Mouse (Mus musculus) midbrain, embryonic 13.5 days (tissue): ENCODE measurements around the gene Nptxr. TPM values are rescaled to one million over a fixed set of nuclear protein-coding genes. Genes with fewer than 3 reads are reported as not detected.

Experiments
- ATAC-seq: fragments of 200-750 bp; cut with Nextera tagmentation; 2 replicates; pipeline ENCODE4 v1.8.0; 2017; ENCODE audit warnings: mild to moderate bottlenecking, moderate TSS enrichment, moderate library complexity
- H3K27ac ChIP-seq: fragments of 300-500 bp; sonication (generic); 2 replicates; pipeline ENCODE4 v1.5.1; 2015; ENCODE audit warnings: inconsistent platforms, mild to moderate bottlenecking, moderate library complexity
- H3K27me3 ChIP-seq: fragments of 300-500 bp; sonication (generic); 2 replicates; pipeline ENCODE4 v1.6.1; 2015; ENCODE audit warnings: mild to moderate bottlenecking, inconsistent platforms
- H3K36me3 ChIP-seq: fragments of 300-500 bp; sonication (generic); 2 replicates; pipeline ENCODE4 v1.6.1; 2015; ENCODE audit warnings: mild to moderate bottlenecking, inconsistent platforms
- H3K4me1 ChIP-seq: fragments of 300-500 bp; sonication (generic); replicated peaks from 2 replicates; pipeline ENCODE4 v1.6.1; 2015; ENCODE audit warnings: inconsistent platforms
- H3K4me2 ChIP-seq: fragments of 300-500 bp; sonication (generic); replicated peaks from 2 replicates; pipeline ENCODE4 v1.6.1; 2015; ENCODE audit warnings: moderate library complexity, mild to moderate bottlenecking, inconsistent platforms
- H3K4me3 ChIP-seq: fragments of 300-500 bp; sonication (generic); replicated peaks from 2 replicates; pipeline ENCODE4 v1.5.1; 2015; ENCODE audit warnings: mild to moderate bottlenecking, inconsistent platforms
- H3K9ac ChIP-seq: fragments of 300-500 bp; sonication (generic); replicated peaks from 2 replicates; pipeline ENCODE4 v1.6.1; 2015; ENCODE audit warnings: mild to moderate bottlenecking, inconsistent platforms
- H3K9me3 ChIP-seq: fragments of 300-500 bp; sonication (generic); 2 replicates; pipeline ENCODE4 v1.6.1; 2016; ENCODE audit warnings: mild to moderate bottlenecking, inconsistent platforms
- WGBS: fragments of 180-500 bp; shearing (Covaris S2); methylation state at CpG from one replicate; pipeline ENCODE4 v1.1.7; 2015; 5-methylcytosine and 5-hydroxymethylcytosine counted together
- polyA plus RNA-seq: library from polyadenylated mRNA; unstranded; fragments of >200 nt; fragmentation: Nextera tagmentation; extraction: Ambion mirVana; gene quantifications from 2 replicates; pipeline ENCODE4 v1.2.1, GENCODE M21; 2015

Nptxr gene
- polyA plus RNA-seq, 1 experiment from 2014 or later: 18.1 TPM

DNA sequence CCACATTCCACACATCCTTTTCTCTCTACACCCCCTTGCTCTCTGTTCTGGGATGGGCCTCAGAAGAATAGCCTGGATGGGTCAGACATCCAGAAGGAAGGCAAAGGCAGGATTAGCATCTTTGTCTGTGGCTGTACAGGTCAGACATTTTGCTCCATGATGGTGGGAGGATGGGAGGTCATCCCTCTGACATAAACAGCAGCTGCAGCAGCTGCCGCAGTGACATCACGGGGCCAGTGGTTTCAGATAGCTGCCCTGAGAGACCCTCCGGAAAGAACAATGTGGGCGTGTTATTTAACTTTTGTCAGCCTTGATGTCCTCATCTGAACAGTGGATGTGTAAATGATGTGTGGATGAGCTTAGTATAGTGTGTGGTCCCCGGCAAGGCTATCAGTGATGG lies 58.7 kb downstream of the Nptxr start:
- no peaks in the 10 kb centered on the region for H3K36me3 ChIP-seq
- H3K27me3 ChIP-seq: no peaks in the 10 kb centered on the region
- no peak overlapping the region for H3K4me3 ChIP-seq
- H3K9me3 ChIP-seq: no peaks in the 10 kb centered on the region
- 94% methylated on average over 5 of the region's 5 CpGs for WGBS
- H3K9ac ChIP-seq: no peak overlapping the region
- no peak overlapping the region for H3K27ac ChIP-seq
- ATAC-seq: no peak
- H3K4me1 ChIP-seq: peaks cover 14% of the 10 kb centered on the region
- no peak overlapping the region for H3K4me2 ChIP-seq

DNA sequence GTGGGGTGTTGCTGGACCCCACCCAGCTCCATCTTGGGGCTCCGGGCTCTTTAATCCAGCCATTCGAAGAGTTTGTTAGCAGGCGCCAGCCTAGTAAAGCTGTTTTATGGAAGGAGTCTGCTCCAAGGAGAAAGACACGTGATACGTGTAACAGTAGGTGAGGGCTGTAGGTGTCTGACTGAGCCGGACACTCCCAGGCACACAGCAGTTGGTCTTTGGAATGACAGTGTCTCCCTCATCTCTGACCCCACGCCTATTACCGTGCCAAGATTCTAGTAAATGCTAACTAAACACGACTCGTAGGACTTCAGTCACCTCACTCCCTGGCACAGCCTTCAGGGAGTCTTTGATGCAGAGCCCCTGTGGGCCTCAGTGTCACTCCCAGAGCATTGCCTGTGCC lies 59.3 kb downstream of the Nptxr start:
- Histone ChIP-seq H3K9ac (0 out of 2 replicates have a peak overlapping the region, but pooled peaks have one; percentile 6), H3K4me2 (no peak overlapping the region), H3K9me3 (no peaks in the 10 kb centered on the region), H3K27ac (no peak overlapping the region), H3K4me3 (no peak overlapping the region), H3K36me3 (no peaks in the 10 kb centered on the region), H3K4me1 (peaks cover 19% of the 10 kb centered on the region), H3K27me3 (no peaks in the 10 kb centered on the region)
- no peak for ATAC-seq
- 86% methylated on average over 10 of the region's 10 CpGs for WGBS

DNA sequence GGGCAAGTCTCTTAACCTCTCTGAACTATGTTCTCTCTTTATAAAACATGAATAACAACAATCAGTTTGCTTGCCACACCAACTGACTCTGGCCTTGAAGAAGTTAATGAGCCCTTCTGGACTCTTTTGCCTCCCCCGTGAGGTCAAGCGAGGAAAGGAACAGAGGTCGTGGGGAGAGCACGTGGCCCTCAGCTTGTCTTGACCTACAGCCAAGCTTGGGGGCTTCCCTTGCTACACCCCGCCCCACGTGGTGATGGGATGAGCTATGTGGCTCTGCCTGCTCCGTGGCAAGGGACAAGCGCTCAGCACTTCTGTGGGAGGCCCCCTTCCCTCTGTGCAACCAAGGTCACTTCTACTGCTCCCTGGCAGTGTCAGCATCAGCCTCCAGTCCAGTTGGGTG lies 59.8 kb downstream of the Nptxr start:
- no peak overlapping the region for H3K4me3 ChIP-seq
- H3K36me3 ChIP-seq: peaks cover under 1% of the 10 kb centered on the region; the same call in 1 of the 2 replicates
- H3K9me3 ChIP-seq: no peaks in the 10 kb centered on the region
- no peak overlapping the region for H3K4me2 ChIP-seq
- no peak overlapping the region for H3K27ac ChIP-seq
- WGBS: 84% methylated on average over 8 of the region's 8 CpGs
- H3K4me1 ChIP-seq: peaks cover 25% of the 10 kb centered on the region
- no peak for ATAC-seq
- H3K9ac ChIP-seq: no peak overlapping the region
- no peaks in the 10 kb centered on the region for H3K27me3 ChIP-seq

DNA sequence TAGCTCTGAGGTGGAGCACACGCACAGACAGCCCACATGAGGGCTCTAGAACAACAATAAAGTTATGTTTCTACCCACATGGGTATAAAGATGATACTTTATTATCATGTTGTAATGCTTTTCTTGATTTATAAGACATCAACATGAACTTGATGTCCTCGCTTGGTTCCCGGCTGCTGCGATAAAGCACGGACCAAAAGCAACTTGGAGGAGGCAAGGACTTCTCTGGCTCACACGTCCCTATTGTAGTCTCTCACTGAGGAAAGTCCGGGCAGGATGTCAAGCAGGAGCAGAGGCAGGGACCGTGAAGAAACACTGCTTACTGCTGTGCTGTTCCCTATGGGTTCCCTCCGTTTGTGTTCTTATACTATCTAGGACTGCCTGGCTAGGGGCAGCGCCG lies 60.6 kb downstream of the Nptxr start:
- no peaks in the 10 kb centered on the region for H3K27me3 ChIP-seq
- no peak overlapping the region for H3K4me3 ChIP-seq
- H3K9ac ChIP-seq: no peak overlapping the region
- ATAC-seq: no peak
- no peak overlapping the region for H3K27ac ChIP-seq
- H3K4me1 ChIP-seq: peaks cover 31% of the 10 kb centered on the region
- H3K36me3 ChIP-seq: peaks cover 8% of the 10 kb centered on the region
- no peak overlapping the region for H3K4me2 ChIP-seq
- WGBS: 92% methylated on average over 11 of the region's 11 CpGs
- no peaks in the 10 kb centered on the region for H3K9me3 ChIP-seq

GRCm38 (mm10) chr15:79742706-79743023 lies 61.9 kb downstream of the Nptxr start:
- ATAC-seq: peak; percentile 68; the same call in 1 of the 2 replicates
- Histone ChIP-seq H3K4me2 (peak overlapping the region; percentile 67), H3K4me3 (peak overlapping the region; percentile 97), H3K27ac (peak overlapping the region; percentile 45; the same call in 1 of the 2 replicates), H3K27me3 (no peaks in the 10 kb centered on the region), H3K9ac (peak overlapping the region; percentile 89), H3K36me3 (peaks cover 22% of the 10 kb centered on the region), H3K9me3 (no peaks in the 10 kb centered on the region), H3K4me1 (peaks cover 36% of the 10 kb centered on the region)
- under 1% methylated on average over 23 of the region's 23 CpGs for WGBS

- no peaks in the 10 kb centered on the region for H3K9me3 ChIP-seq
- peaks cover 36% of the 10 kb centered on the region for H3K4me1 ChIP-seq
- under 1% methylated on average over 92 of the region's 93 CpGs for WGBS
- H3K9ac ChIP-seq: peak within 1 kb of the TSS; percentile 89
- H3K27me3 ChIP-seq: no peaks in the 10 kb centered on the region
- peak within 1 kb of the TSS; percentile 67 for H3K4me2 ChIP-seq
- H3K27ac ChIP-seq: peak within 1 kb of the TSS; percentile 66
- peak within 1 kb of the TSS; percentile 97 for H3K4me3 ChIP-seq
- H3K36me3 ChIP-seq: peaks cover 27% of the 10 kb centered on the region
- peak; percentile 97 for ATAC-seq
Observed at GRCm38 (mm10) chr15:79741921-79742705, 62.5 kb downstream of the Nptxr start, which contains the start of gene Sun2. Gene Sun2, minus strand, starts transcription at chr15:79742536.

GRCm38 (mm10) chr15:79741173-79741858 lies 63.2 kb downstream of the Nptxr start:
- Histone ChIP-seq H3K36me3 (peaks cover 35% of the 10 kb centered on the region), H3K9ac (peak overlapping the region; percentile 89), H3K9me3 (no peaks in the 10 kb centered on the region), H3K4me3 (peak overlapping the region; percentile 97), H3K27me3 (no peaks in the 10 kb centered on the region), H3K4me1 (peaks cover 36% of the 10 kb centered on the region), H3K27ac (peak overlapping the region; percentile 66; the same call in 1 of the 2 replicates), H3K4me2 (peak overlapping the region; percentile 67)
- 35% methylated on average over 14 of the region's 14 CpGs for WGBS
- no peak for ATAC-seq

DNA sequence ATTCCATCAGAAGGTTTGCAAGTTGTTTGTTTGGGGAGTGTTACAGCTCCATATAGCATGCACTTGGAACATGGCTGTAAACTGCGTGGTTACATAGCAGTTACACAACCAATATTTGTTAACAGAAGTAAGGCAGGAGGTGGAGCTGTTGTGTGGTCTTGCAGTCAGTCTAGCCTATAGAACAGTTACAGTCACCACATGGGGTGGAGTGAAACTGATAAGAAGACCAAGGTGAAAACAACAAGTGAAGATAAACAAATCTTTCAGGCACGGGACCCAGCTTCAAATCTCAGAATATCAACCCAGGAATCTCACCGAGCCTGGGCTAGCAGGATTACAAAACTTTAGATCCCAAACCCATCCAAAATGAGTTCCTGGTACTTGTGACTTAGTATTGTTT lies 63.8 kb downstream of the Nptxr start:
- Histone ChIP-seq H3K4me2 (peak overlapping the region; percentile 67), H3K36me3 (peaks cover 39% of the 10 kb centered on the region), H3K27ac (no peak overlapping the region), H3K4me1 (peaks cover 36% of the 10 kb centered on the region), H3K9me3 (no peaks in the 10 kb centered on the region), H3K27me3 (no peaks in the 10 kb centered on the region), H3K9ac (peak overlapping the region; percentile 89), H3K4me3 (peak overlapping the region; percentile 97)
- ATAC-seq: no peak
- 84% methylated on average over 3 of the region's 3 CpGs for WGBS

Other genes with a start within 250 kb of the Nptxr start
- gene Dmc1, start 199.7 kb downstream of the Nptxr start, polyA plus RNA-seq: 0.75 and 1.0 TPM in 2 replicates
- gene Fam227a, start 145.8 kb downstream of the Nptxr start, polyA plus RNA-seq: 6.8 and 6.9 TPM in 2 replicates
- gene Cby1, start 145.6 kb downstream of the Nptxr start, polyA plus RNA-seq: 92.4 and 94.9 TPM in 2 replicates
- gene Tomm22, start 133.9 kb downstream of the Nptxr start, polyA plus RNA-seq: 254 and 260 TPM in 2 replicates
- gene Josd1, start 116.8 kb downstream of the Nptxr start, polyA plus RNA-seq: 18.4 and 20.6 TPM in 2 replicates
- 42.6 and 49.1 TPM in 2 replicates for gene Gtpbp1, start 113.9 kb downstream of the Nptxr start, polyA plus RNA-seq
- gene Sun2, start 62.2 kb downstream of the Nptxr start, polyA plus RNA-seq: 8.4 and 8.5 TPM in 2 replicates
- gene Dnal4, start 26.9 kb downstream of the Nptxr start, polyA plus RNA-seq: 84.8 and 91.6 TPM in 2 replicates
- 0.58 and 1.2 TPM in 2 replicates for gene Npcd, start 29.5 kb upstream of the Nptxr start, polyA plus RNA-seq
- gene Cbx6, start 29.9 kb upstream of the Nptxr start, polyA plus RNA-seq: 53.9 and 61.4 TPM in 2 replicates
- 3.1 and 3.8 TPM in 2 replicates for gene Apobec3, start 86.9 kb upstream of the Nptxr start, polyA plus RNA-seq
- 3.0 and 4.3 TPM in 2 replicates for gene Cbx7, start 166.4 kb upstream of the Nptxr start, polyA plus RNA-seq
- 2.1 and 2.3 TPM in 2 replicates for gene Pdgfb, start 210.2 kb upstream of the Nptxr start, polyA plus RNA-seq